Mouse (Mus musculus) liver, embryonic 14.5 days (tissue): ENCODE data around the gene Tbcel.

Experiments used
- CTCF ChIP-seq: IDR thresholded peaks from 2 replicates; pipeline ENCODE4 v1.5.1; 2016; ENCODE audit warnings: antibody characterized with exemption, low read depth, control low read depth
- EP300 ChIP-seq: IDR thresholded peaks from 2 replicates; pipeline ENCODE4 v1.6.1; 2016; ENCODE audit warnings: antibody characterized with exemption, low read depth

- TF ChIP-seq CTCF = no peak
- no peak for TF ChIP-seq EP300
Observed at GRCm38 (mm10) chr9:42441234-42441633, 66.4 kb downstream of the Tbcel start.
